Mouse (Mus musculus) urinary bladder, adult 18-20 months (tissue): ENCODE measurements around the gene Mapk8ip1.
A peak's percentile ranks its signal among the peaks of the same experiment; 100 is the strongest.

ENCODE experiments used
- DNase-seq, 2 experiments: peaks; one replicate each; pipeline ENCODE4 v3.0.0; 2022; ENCODE audit warnings: low spot score in 2 of 2, mixed read lengths in 2 of 2

The Mapk8ip1 gene

GRCm38 (mm10) chr2:92401091-92401561 lies at the start of gene Mapk8ip1:
Gene Mapk8ip1 (minus strand): TSS chr2:92401263.
- DNase-seq = no peak

- DNase-seq = no peak
Observed at GRCm38 (mm10) chr2:92447121-92447740, 46.2 kb upstream of the Mapk8ip1 start.

GRCm38 (mm10) chr2:92446656-92447055 lies 45.6 kb upstream of the Mapk8ip1 start:
- DNase-seq = no peak

- no peak for DNase-seq
Observed at GRCm38 (mm10) chr2:92445890-92446289, 44.8 kb upstream of the Mapk8ip1 start.

GRCm38 (mm10) chr2:92444376-92444775 lies 43.3 kb upstream of the Mapk8ip1 start:
- DNase-seq = no peak

- no peak for DNase-seq
Observed at GRCm38 (mm10) chr2:92443313-92443712, 42.2 kb upstream of the Mapk8ip1 start.

- DNase-seq = no peak
Observed at GRCm38 (mm10) chr2:92442419-92443001, 41.4 kb upstream of the Mapk8ip1 start.

- no peak for DNase-seq
Observed at GRCm38 (mm10) chr2:92440432-92440831, 39.4 kb upstream of the Mapk8ip1 start.

- DNase-seq = no peak
Observed at GRCm38 (mm10) chr2:92438567-92438966, 37.5 kb upstream of the Mapk8ip1 start.

- peak; percentile 67 to 72 for DNase-seq
Observed at GRCm38 (mm10) chr2:92437875-92438274, 36.8 kb upstream of the Mapk8ip1 start.

GRCm38 (mm10) chr2:92437366-92437765 lies 36.3 kb upstream of the Mapk8ip1 start:
- no peak for DNase-seq

- no peak for DNase-seq
Observed at GRCm38 (mm10) chr2:92435023-92435422, 34.0 kb upstream of the Mapk8ip1 start.

- no peak for DNase-seq
Observed at GRCm38 (mm10) chr2:92434375-92434745, 33.3 kb upstream of the Mapk8ip1 start.

GRCm38 (mm10) chr2:92433578-92434374 lies 32.7 kb upstream of the Mapk8ip1 start, which contains the start of gene Cry2:
Gene Cry2 (minus strand): TSS chr2:92434043.
- DNase-seq = peak; percentile 95 to 98

GRCm38 (mm10) chr2:92432299-92433295 lies 31.5 kb upstream of the Mapk8ip1 start:
- DNase-seq = peak in 1 of 2 experiments; percentile 65

GRCm38 (mm10) chr2:92431611-92432179 lies 30.6 kb upstream of the Mapk8ip1 start:
- no peak for DNase-seq

GRCm38 (mm10) chr2:92430723-92431541 lies 29.9 kb upstream of the Mapk8ip1 start:
- peak in 1 of 2 experiments; percentile 68 for DNase-seq

- no peak for DNase-seq
Observed at GRCm38 (mm10) chr2:92430089-92430488, 29.0 kb upstream of the Mapk8ip1 start.

- DNase-seq = peak; percentile 72 to 85
Observed at GRCm38 (mm10) chr2:92427882-92428281, 26.8 kb upstream of the Mapk8ip1 start.

- peak in 1 of 2 experiments; percentile 64 for DNase-seq
Observed at GRCm38 (mm10) chr2:92426426-92426825, 25.4 kb upstream of the Mapk8ip1 start.
